Mouse (Mus musculus) monocyte, adult 2 months (primary cell): ENCODE data around the gene Cysltr2.

Source experiments
- DNase-seq, 2 experiments: peaks; one replicate each; pipeline ENCODE4 v3.0.0; 2022; ENCODE audit warnings: low spot score in 2 of 2, low read depth in 1 of 2

The Cysltr2 gene

GRCm38 (mm10) chr14:72986044-72986443 lies 62.9 kb downstream of the Cysltr2 start:
- DNase-seq: no peak

GRCm38 (mm10) chr14:72985113-72985512 lies 63.8 kb downstream of the Cysltr2 start:
- no peak for DNase-seq

DNA sequence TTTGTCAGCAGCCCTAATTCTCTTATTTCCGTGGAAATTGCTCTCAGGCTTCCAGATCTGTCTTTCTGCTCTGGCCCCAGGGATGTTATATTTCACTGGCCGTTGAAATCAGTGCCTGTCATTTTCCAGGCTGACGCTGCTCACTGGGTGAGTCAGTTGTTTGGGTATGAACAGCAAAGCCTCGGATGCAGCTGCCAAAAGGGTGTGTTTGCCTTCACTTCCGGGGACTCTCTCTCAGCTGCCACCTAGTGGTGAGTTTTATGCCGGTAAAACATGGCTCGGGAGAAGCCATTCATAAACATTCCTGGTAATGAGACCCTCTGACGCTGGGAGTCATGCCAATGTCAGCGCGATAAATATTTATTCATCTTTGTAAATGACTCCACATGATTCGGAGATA lies 65.5 kb downstream of the Cysltr2 start:
- peak; percentile 18 to 56 for DNase-seq

- no peak for DNase-seq
Observed at GRCm38 (mm10) chr14:72982981-72983436, 65.9 kb downstream of the Cysltr2 start.

- no peak for DNase-seq
Observed at GRCm38 (mm10) chr14:72980761-72981160, 68.2 kb downstream of the Cysltr2 start.

DNA sequence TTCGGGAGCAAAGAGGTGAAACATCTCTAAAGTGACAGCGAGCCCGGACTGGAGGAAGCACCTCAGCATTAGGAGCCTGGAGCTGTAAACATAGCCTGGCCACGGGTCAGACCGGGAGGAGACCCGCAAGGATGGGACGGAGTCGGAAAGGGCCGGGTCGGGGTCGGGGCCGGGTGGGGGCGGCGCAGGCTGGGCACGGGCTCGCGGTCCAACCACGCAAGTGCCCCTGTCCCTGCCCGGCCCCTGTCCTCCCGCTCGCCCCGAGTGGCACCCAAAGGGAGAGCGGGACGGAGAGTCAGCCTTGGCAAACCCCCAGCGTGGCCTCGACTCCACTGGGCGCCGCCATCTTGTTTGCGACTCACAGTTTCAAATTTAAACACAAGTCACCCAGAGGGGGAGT lies 68.8 kb downstream of the Cysltr2 start:
- DNase-seq: no peak

DNA sequence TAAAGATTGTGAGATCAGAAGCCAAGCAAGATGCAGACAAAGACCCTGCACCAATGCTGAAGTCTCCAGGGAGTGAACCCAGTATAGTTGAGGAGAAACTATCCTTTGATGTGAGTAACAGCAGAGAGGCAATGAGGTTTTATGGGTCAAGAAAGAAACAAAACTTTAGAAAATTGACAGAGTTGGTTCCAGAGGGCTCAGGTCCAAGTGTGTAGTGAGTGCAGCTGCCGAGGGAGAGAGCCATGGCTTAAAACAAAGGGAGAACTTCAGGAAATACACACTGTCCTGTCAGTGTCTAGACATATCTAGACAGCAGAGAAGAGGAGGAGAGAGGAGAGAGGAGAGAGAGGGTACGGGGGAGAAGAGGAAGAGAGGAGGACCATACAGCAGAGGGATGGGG lies 72.8 kb downstream of the Cysltr2 start:
- DNase-seq: no peak
